Mouse (Mus musculus) small intestine, adult 2 months (tissue): ENCODE results near the gene Pias1. TPM values are rescaled to one million over a fixed set of nuclear protein-coding genes. Genes with fewer than 3 reads are reported as not detected.

Source experiments
- H3K27ac ChIP-seq: fragments of 200-500 bp; 2 replicates; pipeline ENCODE4 v1.5.1; 2012; ENCODE audit warnings: low read depth, low read length, control low read depth, inconsistent platforms; ENCODE audit not compliant: insufficient read depth
- H3K27me3 ChIP-seq: fragments of 200-500 bp; 2 replicates; pipeline ENCODE4 v1.6.1; 2012; ENCODE audit warnings: mild to moderate bottlenecking, moderate library complexity, low read length, inconsistent platforms; ENCODE audit not compliant: control insufficient read depth, insufficient read depth
- H3K36me3 ChIP-seq: fragments of 200-500 bp; 2 replicates; pipeline ENCODE4 v1.6.1; 2012; ENCODE audit warnings: mild to moderate bottlenecking, low read length, control low read depth, inconsistent platforms; ENCODE audit not compliant: control insufficient read depth, insufficient read depth
- H3K4me1 ChIP-seq: fragments of 200-500 bp; 2 replicates; pipeline ENCODE4 v1.6.1; 2012; ENCODE audit warnings: low read length, inconsistent platforms, mixed read lengths; ENCODE audit not compliant: control insufficient read depth, insufficient read depth, insufficient read length
- H3K4me3 ChIP-seq: fragments of 200-500 bp; 2 replicates; pipeline ENCODE4 v1.5.1; 2012; ENCODE audit warnings: low read depth, mild to moderate bottlenecking, control low read depth, inconsistent platforms, low read length, moderate library complexity
- CTCF ChIP-seq: fragments of 200-500 bp; IDR thresholded peaks from 2 replicates; pipeline ENCODE4 v1.5.1; 2012; ENCODE audit warnings: low read depth, mild to moderate bottlenecking, control low read depth, inconsistent platforms, low read length, moderate library complexity, mixed read lengths; ENCODE audit not compliant: insufficient replicate concordance, insufficient read length; ENCODE audit errors: extremely low read depth
- POLR2A ChIP-seq: fragments of 200-500 bp; IDR thresholded peaks from 2 replicates; pipeline ENCODE4 v1.6.1; 2012; ENCODE audit warnings: low read depth, mild to moderate bottlenecking, control low read depth, inconsistent platforms, low read length, moderate library complexity
- WGBS: fragments of 180-500 bp; shearing (Covaris S2); methylation state at CpG from one replicate; pipeline ENCODE4 v1.1.7; 2018; 5-methylcytosine and 5-hydroxymethylcytosine counted together
- polyA plus RNA-seq: library from polyadenylated mRNA; depleted of rRNA; stranded (reverse); fragments of >200 nt; gene quantifications from 2 replicates; pipeline ENCODE4 v1.2.3, GENCODE M21; 2012; rRNA removed

The Pias1 gene
- polyA plus RNA-seq, 1 experiment: 9.9 TPM

DNA sequence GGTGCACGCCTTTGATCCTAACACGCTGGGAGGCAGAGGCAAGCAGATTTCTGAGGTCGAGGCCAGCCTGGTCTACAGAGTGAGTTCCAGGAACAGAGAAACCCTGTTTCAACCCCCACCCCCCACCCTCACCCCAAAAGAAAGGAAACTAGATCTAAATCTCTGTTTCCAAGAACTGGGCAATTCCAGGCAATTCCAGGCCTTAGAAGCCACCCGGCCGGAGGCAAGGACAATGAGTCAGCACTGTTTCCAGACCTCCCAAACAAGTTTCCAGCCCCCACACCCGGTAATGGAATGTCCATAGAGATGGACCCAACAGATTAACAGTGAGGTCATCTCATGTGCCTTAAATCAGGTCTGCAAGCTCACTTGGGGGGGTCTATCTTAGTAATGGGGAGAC, 157.8 kb downstream of the Pias1 start:
- Histone ChIP-seq H3K36me3 (no peaks in the 10 kb centered on the region), H3K27me3 (no peaks in the 10 kb centered on the region), H3K4me1 (no peaks in the 10 kb centered on the region; the same call in 1 of the 2 replicates), H3K27ac (no peak overlapping the region), H3K4me3 (no peak overlapping the region)
- 82% methylated on average over 6 of the region's 6 CpGs for WGBS
- no peak for TF ChIP-seq POLR2A
- no peak for TF ChIP-seq CTCF

DNA sequence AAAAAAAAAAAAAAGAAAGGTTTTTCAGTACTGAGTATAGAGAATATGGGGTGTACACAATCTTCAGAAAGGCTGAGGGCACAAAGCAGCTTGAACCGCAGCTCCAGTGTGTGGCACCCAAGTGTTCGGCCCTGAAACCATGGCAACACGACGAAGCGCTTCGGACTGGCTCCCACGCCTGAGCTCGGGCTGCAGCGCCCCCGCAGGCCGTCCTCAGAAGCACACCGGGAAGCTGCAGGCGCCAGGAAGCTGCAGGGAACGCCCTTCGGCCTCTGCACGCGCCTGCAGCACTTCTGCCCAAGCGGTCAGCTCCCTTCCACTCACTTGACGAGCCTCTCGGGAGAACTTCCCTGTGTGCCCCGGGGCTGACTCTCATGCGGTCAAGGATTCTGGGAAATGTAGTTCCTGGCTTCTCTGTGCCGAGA, 159.1 kb downstream of the Pias1 start:
- Histone ChIP-seq H3K27ac (no peak overlapping the region), H3K4me3 (peak overlapping the region; percentile 47), H3K27me3 (no peaks in the 10 kb centered on the region), H3K36me3 (no peaks in the 10 kb centered on the region), H3K4me1 (no peaks in the 10 kb centered on the region; the same call in 1 of the 2 replicates)
- under 1% methylated on average over 23 of the region's 23 CpGs for WGBS
- TF ChIP-seq POLR2A: no peak
- peak; percentile 78 for TF ChIP-seq CTCF

Other genes starting within 250 kb of the Pias1 start
- gene Fem1b, start 176.0 kb downstream of the Pias1 start, polyA plus RNA-seq: 3.0 and 4.7 TPM in 2 replicates
- 25.0 and 51.2 TPM in 2 replicates for gene Cln6, start 149.1 kb downstream of the Pias1 start, polyA plus RNA-seq
- 73.8 and 101 TPM in 2 replicates for gene Calml4, start 129.8 kb downstream of the Pias1 start, polyA plus RNA-seq
- gene Skor1, start 161.0 kb upstream of the Pias1 start, polyA plus RNA-seq: 0.04 TPM in 1 of 2 replicates, not detected in the other